In genomic region chr13:37508385-37509351, GRCm38 (mm10) we compare ENCODE assay signal across 8 mouse cellular contexts.
DNase-seq lines count a peak whose midpoint lies in the region; ATAC-seq and TF ChIP-seq lines count a peak whose summit lies in the region.

No protein-coding gene starts in this region.

- 45% methylated on average over 19 of the region's 19 CpGs for WGBS in midbrain, embryonic 10.5 days
- WGBS in midbrain, embryonic 15.5 days: 40% methylated on average over 19 of the region's 19 CpGs
- 48% methylated on average over 19 of the region's 19 CpGs for WGBS in embryonic facial prominence, embryonic 13.5 days
- 38% methylated on average over 19 of the region's 19 CpGs for WGBS in hindbrain, embryonic 12.5 days
- WGBS in limb, embryonic 15.5 days: 27% methylated on average over 19 of the region's 19 CpGs

- H3K9ac ChIP-seq in midbrain, embryonic 15.5 days: no peak overlapping the region
- no peak overlapping the region for H3K9ac ChIP-seq in embryonic facial prominence, embryonic 13.5 days
- no peak overlapping the region for H3K9ac ChIP-seq in hindbrain, embryonic 12.5 days
- H3K9ac ChIP-seq in limb, embryonic 15.5 days: no peak overlapping the region

- H3K27me3 ChIP-seq in midbrain, embryonic 10.5 days (ENCODE audit: low read depth, poor library complexity, severe bottlenecking): peaks cover 56% of the 10 kb centered on the region
- no peaks in the 10 kb centered on the region for H3K27me3 ChIP-seq in midbrain, embryonic 15.5 days (replicated peaks)
- H3K27me3 ChIP-seq in embryonic facial prominence, embryonic 13.5 days: no peaks in the 10 kb centered on the region
- no peaks in the 10 kb centered on the region for H3K27me3 ChIP-seq in hindbrain, embryonic 12.5 days
- H3K27me3 ChIP-seq in limb, embryonic 15.5 days: no peaks in the 10 kb centered on the region
- no peaks in the 10 kb centered on the region for H3K27me3 ChIP-seq in myocyte (ENCODE audit: control insufficient read depth, insufficient read depth, insufficient read length)

- H3K36me3 ChIP-seq in midbrain, embryonic 10.5 days: no peaks in the 10 kb centered on the region
- H3K36me3 ChIP-seq in midbrain, embryonic 15.5 days (replicated peaks): no peaks in the 10 kb centered on the region
- no peaks in the 10 kb centered on the region for H3K36me3 ChIP-seq in embryonic facial prominence, embryonic 13.5 days
- H3K36me3 ChIP-seq in hindbrain, embryonic 12.5 days: no peaks in the 10 kb centered on the region
- no peaks in the 10 kb centered on the region for H3K36me3 ChIP-seq in limb, embryonic 15.5 days
- no peaks in the 10 kb centered on the region for H3K36me3 ChIP-seq in myocyte (ENCODE audit: control insufficient read depth, insufficient read depth)

- H3K9me3 ChIP-seq in midbrain, embryonic 10.5 days (replicated peaks): no peaks in the 10 kb centered on the region
- H3K9me3 ChIP-seq in midbrain, embryonic 15.5 days: no peaks in the 10 kb centered on the region
- no peaks in the 10 kb centered on the region for H3K9me3 ChIP-seq in embryonic facial prominence, embryonic 13.5 days
- H3K9me3 ChIP-seq in hindbrain, embryonic 12.5 days (replicated peaks): no peaks in the 10 kb centered on the region
- H3K9me3 ChIP-seq in limb, embryonic 15.5 days: no peaks in the 10 kb centered on the region

- no peak overlapping the region for H3K4me3 ChIP-seq in midbrain, embryonic 10.5 days
- no peak overlapping the region for H3K4me3 ChIP-seq in midbrain, embryonic 15.5 days
- no peak overlapping the region for H3K4me3 ChIP-seq in embryonic facial prominence, embryonic 13.5 days
- H3K4me3 ChIP-seq in hindbrain, embryonic 12.5 days: no peak overlapping the region
- H3K4me3 ChIP-seq in limb, embryonic 15.5 days: no peak overlapping the region
- H3K4me3 ChIP-seq in myocyte: no peak overlapping the region

- no peaks in the 10 kb centered on the region for H3K79me2 ChIP-seq in myocyte (ENCODE audit: control insufficient read depth, insufficient read depth)

- peaks cover 41% of the 10 kb centered on the region for H3K4me1 ChIP-seq in midbrain, embryonic 10.5 days
- peaks cover 11% of the 10 kb centered on the region for H3K4me1 ChIP-seq in midbrain, embryonic 15.5 days
- peaks cover 41% of the 10 kb centered on the region for H3K4me1 ChIP-seq in embryonic facial prominence, embryonic 13.5 days
- peaks cover 20% of the 10 kb centered on the region for H3K4me1 ChIP-seq in hindbrain, embryonic 12.5 days
- H3K4me1 ChIP-seq in limb, embryonic 15.5 days: peaks cover 48% of the 10 kb centered on the region

- no peak overlapping the region for H3K4me2 ChIP-seq in midbrain, embryonic 15.5 days
- no peak overlapping the region for H3K4me2 ChIP-seq in embryonic facial prominence, embryonic 13.5 days
- H3K4me2 ChIP-seq in hindbrain, embryonic 12.5 days (replicated peaks): peak overlapping the region; percentile 4; the same call in 1 of the 2 replicates
- peak overlapping the region; percentile 19; the same call in 1 of the 2 replicates for H3K4me2 ChIP-seq in limb, embryonic 15.5 days
- H3K4me2 ChIP-seq in myocyte (ENCODE audit: low read depth): peak overlapping the region; percentile 68

- TF ChIP-seq POLR2A in myocyte (IDR thresholded peaks at IDR 0.05; ENCODE audit: insufficient read length, low read depth): no peak

- no peak overlapping the region for H3ac ChIP-seq in myocyte (ENCODE audit: control insufficient read depth, insufficient read length)

- DNase-seq in midbrain, embryonic 10.5 days (ENCODE audit: low spot score): no peak
- no peak for DNase-seq in right cerebral cortex, postnatal 36 days (ENCODE audit: low spot score in 2 of 2)
- DNase-seq in urinary bladder, postnatal 10 days (ENCODE audit: low spot score): no peak

- ATAC-seq in midbrain, embryonic 15.5 days (replicated peaks): no peak
- no peak for ATAC-seq in embryonic facial prominence, embryonic 13.5 days (ENCODE audit: insufficient number of reproducible peaks, insufficient read depth, low FRiP score, low TSS enrichment, low read depth)
- ATAC-seq in hindbrain, embryonic 12.5 days (ENCODE audit: low FRiP score): no peak
- peak; percentile 81 for ATAC-seq in limb, embryonic 15.5 days (ENCODE audit: insufficient number of reproducible peaks, low FRiP score, low TSS enrichment, low read depth)

- H3K27ac ChIP-seq in midbrain, embryonic 10.5 days (replicated peaks): peak overlapping the region; percentile 59
- no peak overlapping the region for H3K27ac ChIP-seq in midbrain, embryonic 15.5 days
- peak overlapping the region; percentile 74 for H3K27ac ChIP-seq in embryonic facial prominence, embryonic 13.5 days
- peak overlapping the region; percentile 44; the same call in 1 of the 2 replicates for H3K27ac ChIP-seq in hindbrain, embryonic 12.5 days
- H3K27ac ChIP-seq in limb, embryonic 15.5 days: peak overlapping the region; percentile 76

TF ChIP-seq in myocyte, 11 proteins besides CTCF, POLR2A, EP300 and RAD21:
- no peak for TF ChIP-seq CEBPB (IDR thresholded peaks at IDR 0.05; ENCODE audit: insufficient read depth, poor library complexity, severe bottlenecking)
- TF ChIP-seq SRF (IDR thresholded peaks at IDR 0.05; ENCODE audit: control insufficient read depth, insufficient read length, low read depth): peak; percentile 82
- TF ChIP-seq MYOG (IDR thresholded peaks at IDR 0.05; ENCODE audit: control insufficient read depth in 1 of 3, insufficient read depth in 1 of 3, insufficient read length in 2 of 3, low read depth in 2 of 3): peak in 2 of 3 experiments; percentile 52 to 84
- peak in 2 of 3 experiments; percentile 81 for TF ChIP-seq MYOD1 (IDR thresholded peaks at IDR 0.05; ENCODE audit: control insufficient read depth in 1 of 3, insufficient read length in 2 of 3, low read depth in 2 of 3)

Comparison
In these comparisons a context has a peak if more than half of its experiments do, and no peak if none do; other contexts are left out.
1. H3K4me2 ChIP-seq: peak in hindbrain, embryonic 12.5 days (single experiment), limb, embryonic 15.5 days (single experiment) and myocyte (single experiment); none in midbrain, embryonic 15.5 days (single experiment) and embryonic facial prominence, embryonic 13.5 days (single experiment).